Mouse (Mus musculus) E14TG2a.4 (cell line): ENCODE results near the gene Cmip.

Experiments
- CTCF ChIP-seq: conservative IDR thresholded peaks from 2 replicates; pipeline ENCODE4 v1.5.1; 2014; ENCODE audit warnings: low read length
- NANOG ChIP-seq: IDR thresholded peaks from 2 replicates; pipeline ENCODE4 v1.6.1; 2014; ENCODE audit warnings: borderline replicate concordance, low read length, mixed read lengths
- POU5F1 ChIP-seq: IDR thresholded peaks from 2 replicates; pipeline ENCODE4 v1.6.1; 2014; ENCODE audit warnings: low read length, borderline replicate concordance

- TF ChIP-seq CTCF (no peak), POU5F1 (no peak), NANOG (no peak)
These were observed 123.9 kb downstream of the Cmip start for GRCm38 (mm10) chr8:117380796-117381195.
